Mouse (Mus musculus) spleen, adult 10 weeks (tissue): Measurements from ENCODE around the gene Ndufv2. TPM values are rescaled to one million over a fixed set of nuclear protein-coding genes. Genes with fewer than 3 reads are reported as not detected.

ENCODE experiments used
- polyA plus RNA-seq: library from polyadenylated mRNA; stranded (reverse); fragments of 350-450 nt; fragmentation: Illumina TruSeq; extraction: RNeasy Lipid Tissue Mini Kit (QIAGEN cat#74804); gene quantifications from one replicate; pipeline ENCODE4 v1.2.3, GENCODE M21; 2015; ENCODE audit warnings: low replicate concordance; ENCODE audit not compliant: insufficient read depth

Ndufv2 gene
- 167 TPM for polyA plus RNA-seq

GRCm38 (mm10) chr17:66101380-66102330 lies at the start of gene Ndufv2:
Ndufv2 (minus strand) TSS chr17:66101559.

DNA sequence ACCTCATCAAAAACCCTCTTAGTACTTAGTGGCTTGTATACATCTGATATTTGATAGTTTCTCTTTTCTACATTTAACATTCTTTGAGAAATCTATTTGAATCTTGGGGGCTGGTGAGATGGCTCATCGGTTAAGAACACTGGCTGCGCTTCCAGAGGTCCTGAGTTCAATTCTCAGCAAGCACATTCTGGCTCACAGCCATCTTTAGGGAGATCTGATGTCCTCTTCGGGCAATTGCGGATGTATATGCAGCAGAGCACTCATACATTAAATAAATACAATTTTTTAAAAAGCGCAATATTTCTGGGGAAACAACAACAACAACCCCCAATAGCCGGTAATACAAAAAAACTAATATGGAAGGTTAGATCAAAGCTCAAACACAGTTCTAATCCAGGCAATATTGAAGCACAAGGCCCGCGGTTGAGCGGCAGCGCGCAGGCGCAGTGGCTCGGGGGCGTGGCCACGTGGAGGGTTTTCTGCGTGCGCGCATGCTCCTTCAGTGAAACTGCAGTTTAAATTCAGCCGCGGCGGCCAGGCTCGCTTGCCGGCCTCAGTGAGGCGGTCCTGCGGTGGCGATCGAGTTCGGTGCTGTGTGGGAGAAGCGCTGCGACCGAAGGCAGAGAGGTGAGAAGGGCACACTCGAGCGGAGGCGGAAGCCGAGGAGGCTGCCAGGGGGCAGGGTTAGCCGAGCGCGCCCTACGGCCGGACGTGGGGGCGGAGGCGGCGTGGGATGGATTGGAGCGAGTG lies 21.9 kb upstream of the Ndufv2 start, which contains the start of gene Ddx11:
Ddx11 (plus strand) TSS at position 455 of the 750 bp plus-strand sequence.

DNA sequence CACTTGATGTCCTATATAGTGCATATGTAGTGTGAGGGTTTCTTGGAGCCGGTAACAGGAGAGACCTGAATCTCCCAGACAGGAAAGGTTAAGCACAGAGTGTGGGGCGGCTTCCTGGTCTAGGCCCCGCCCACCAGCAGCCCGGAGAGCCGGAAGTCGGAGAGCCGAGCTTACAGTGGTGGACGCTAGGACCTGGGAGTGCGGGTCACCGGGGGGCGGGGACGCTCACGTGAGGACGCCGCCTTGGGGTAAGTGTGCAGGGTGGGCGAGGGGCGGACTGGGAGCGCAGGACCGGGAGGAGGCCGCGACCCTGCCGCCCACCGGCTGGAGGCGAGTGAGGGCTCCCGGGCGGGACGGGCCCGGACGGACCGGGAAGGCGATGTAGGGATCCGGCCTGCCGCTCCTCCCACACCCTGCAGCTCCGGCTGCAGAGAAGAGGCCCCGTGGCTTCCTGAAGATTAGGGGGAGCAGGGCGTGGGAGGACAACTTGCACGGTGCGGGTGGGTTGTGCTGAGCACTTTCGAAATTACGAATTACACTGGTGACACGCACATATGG lies 10.1 kb upstream of the Ndufv2 start, which contains the start of gene Washc1:
Washc1 (plus strand) TSS at position 144 of the 558 bp plus-strand sequence.

DNA sequence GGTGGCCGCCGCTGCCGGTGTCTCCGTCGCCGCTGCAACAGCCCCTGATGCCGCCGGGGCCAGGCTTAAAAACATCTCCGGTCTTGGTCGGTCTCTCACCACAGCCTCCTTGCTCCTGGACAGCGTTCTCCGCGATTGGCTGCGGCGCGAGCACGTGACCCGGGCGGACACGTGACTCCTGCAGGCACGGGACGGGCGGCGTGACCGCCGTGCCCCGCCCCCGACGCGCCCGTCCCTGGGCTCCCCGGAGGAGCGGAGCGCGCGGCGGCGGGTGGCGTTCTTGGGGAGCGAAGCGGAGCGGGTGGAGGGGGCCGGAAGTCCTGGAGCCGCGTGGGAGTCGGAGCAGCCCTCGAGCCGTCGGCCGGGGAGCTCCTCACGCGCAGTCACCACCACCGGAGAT lies 24.4 kb downstream of the Ndufv2 start, which contains the start of gene Ankrd12:
Ankrd12 (minus strand) TSS at position 156 of the 400 bp plus-strand sequence.

Other genes with a start within 250 kb of the Ndufv2 start
- 31.8 TPM for gene Ralbp1, start 215.8 kb downstream of the Ndufv2 start, polyA plus RNA-seq
- gene Twsg1, start 150.3 kb downstream of the Ndufv2 start, polyA plus RNA-seq: 31.8 TPM
- gene Ankrd12, start 24.5 kb downstream of the Ndufv2 start, polyA plus RNA-seq: 43.5 TPM
- gene Washc1, start 10.0 kb upstream of the Ndufv2 start, polyA plus RNA-seq: 23.3 TPM
- gene Ddx11, start 22.0 kb upstream of the Ndufv2 start, polyA plus RNA-seq: 16.2 TPM